Mouse (Mus musculus) embryonic facial prominence, embryonic 15.5 days (tissue): ENCODE results near the gene Exoc4. TPM values are rescaled to one million over a fixed set of nuclear protein-coding genes. Genes with fewer than 3 reads are reported as not detected.

Experiments used
- ATAC-seq: fragments of 200-750 bp; cut with Nextera tagmentation; 2 replicates; pipeline ENCODE4 v1.8.0; 2017; ENCODE audit warnings: low read depth, moderate TSS enrichment; ENCODE audit not compliant: insufficient number of reproducible peaks, low FRiP score, low TSS enrichment
- H3K27ac ChIP-seq: fragments of 300-500 bp; sonication (generic); replicated peaks from 2 replicates; pipeline ENCODE4 v1.5.1; 2015; ENCODE audit warnings: mild to moderate bottlenecking, inconsistent platforms
- H3K27me3 ChIP-seq: fragments of 300-500 bp; sonication (generic); 2 replicates; pipeline ENCODE4 v1.6.1; 2015; ENCODE audit warnings: inconsistent platforms
- H3K36me3 ChIP-seq: fragments of 300-500 bp; sonication (generic); 2 replicates; pipeline ENCODE4 v1.6.1; 2015; ENCODE audit warnings: mild to moderate bottlenecking, inconsistent platforms
- H3K4me1 ChIP-seq: fragments of 300-500 bp; sonication (generic); 2 replicates; pipeline ENCODE4 v1.6.1; 2015; ENCODE audit warnings: inconsistent platforms
- H3K4me2 ChIP-seq: fragments of 300-500 bp; sonication (generic); replicated peaks from 2 replicates; pipeline ENCODE4 v1.6.1; 2015; ENCODE audit warnings: mild to moderate bottlenecking, inconsistent platforms
- H3K4me3 ChIP-seq: fragments of 300-500 bp; sonication (generic); replicated peaks from 2 replicates; pipeline ENCODE4 v1.5.1; 2015; ENCODE audit warnings: mild to moderate bottlenecking, inconsistent platforms
- H3K9ac ChIP-seq: fragments of 300-500 bp; sonication (generic); 2 replicates; pipeline ENCODE4 v1.6.1; 2015; ENCODE audit warnings: inconsistent platforms
- H3K9me3 ChIP-seq: fragments of 300-500 bp; sonication (generic); replicated peaks from 2 replicates; pipeline ENCODE4 v1.6.1; 2016; ENCODE audit warnings: inconsistent platforms
- WGBS: fragments of 180-500 bp; shearing (Covaris S2); methylation state at CpG from one replicate; pipeline ENCODE4 v1.1.7; 2015; 5-methylcytosine and 5-hydroxymethylcytosine counted together
- polyA plus RNA-seq: library from polyadenylated mRNA; unstranded; fragments of >200 nt; fragmentation: Nextera tagmentation; extraction: Ambion mirVana; gene quantifications from 2 replicates; pipeline ENCODE4 v1.2.1, GENCODE M21; 2015

Exoc4 gene
- polyA plus RNA-seq, 1 experiment from 2014 or later: 36.7 TPM

- Histone ChIP-seq H3K27me3 (no peaks in the 10 kb centered on the region), H3K27ac (no peak overlapping the region), H3K4me3 (no peak overlapping the region), H3K9ac (no peak overlapping the region), H3K4me2 (no peak overlapping the region), H3K4me1 (no peaks in the 10 kb centered on the region), H3K9me3 (no peaks in the 10 kb centered on the region), H3K36me3 (no peaks in the 10 kb centered on the region)
- whole genome bisulfite sequencing: 79% methylated on average over 7 of the region's 7 CpGs
- ATAC-seq: no peak
Observed at GRCm38 (mm10) chr6:33955469-33955868, 706.6 kb downstream of the Exoc4 start.

GRCm38 (mm10) chr6:33958281-33958680 lies 709.4 kb downstream of the Exoc4 start:
- Histone ChIP-seq H3K36me3 (no peaks in the 10 kb centered on the region), H3K9ac (no peak overlapping the region), H3K27me3 (no peaks in the 10 kb centered on the region), H3K9me3 (no peaks in the 10 kb centered on the region), H3K4me3 (no peak overlapping the region), H3K27ac (no peak overlapping the region), H3K4me2 (no peak overlapping the region), H3K4me1 (no peaks in the 10 kb centered on the region)
- ATAC-seq: no peak
- 56% methylated on average over 3 of the region's 3 CpGs for WGBS

DNA sequence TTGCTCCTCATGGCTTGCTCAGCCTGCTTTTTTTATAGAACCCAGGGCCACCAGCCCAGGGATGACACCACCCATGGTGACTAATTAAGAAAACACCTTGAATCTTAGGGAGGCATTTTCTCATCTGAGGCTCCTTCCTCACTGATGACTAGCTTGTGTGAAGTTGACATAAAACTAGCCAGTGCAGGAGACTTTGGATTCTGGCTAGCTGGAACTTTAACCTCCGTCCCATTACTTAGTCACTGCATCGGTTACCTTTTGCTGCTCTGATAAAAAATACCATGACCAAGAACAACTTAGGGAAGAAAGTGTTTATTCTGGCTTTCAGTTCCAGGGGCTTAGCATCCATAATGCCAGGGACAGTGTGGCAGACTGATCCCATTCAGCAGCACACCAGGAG lies 711.9 kb downstream of the Exoc4 start:
- Histone ChIP-seq H3K36me3 (no peaks in the 10 kb centered on the region), H3K27ac (no peak overlapping the region), H3K9me3 (no peaks in the 10 kb centered on the region), H3K4me3 (no peak overlapping the region), H3K4me2 (no peak overlapping the region), H3K9ac (no peak overlapping the region), H3K27me3 (no peaks in the 10 kb centered on the region), H3K4me1 (no peaks in the 10 kb centered on the region)
- WGBS: 96% methylated on average over 2 of the region's 2 CpGs
- no peak for ATAC-seq

GRCm38 (mm10) chr6:33963092-33963491 lies 714.2 kb downstream of the Exoc4 start:
- no peak overlapping the region for H3K4me2 ChIP-seq
- no peak overlapping the region for H3K27ac ChIP-seq
- WGBS: 70% methylated on average over 2 of the region's 2 CpGs
- no peak for ATAC-seq
- H3K9me3 ChIP-seq: no peaks in the 10 kb centered on the region
- H3K36me3 ChIP-seq: no peaks in the 10 kb centered on the region
- H3K27me3 ChIP-seq: no peaks in the 10 kb centered on the region
- H3K4me3 ChIP-seq: no peak overlapping the region
- no peak overlapping the region for H3K9ac ChIP-seq
- H3K4me1 ChIP-seq: no peaks in the 10 kb centered on the region

DNA sequence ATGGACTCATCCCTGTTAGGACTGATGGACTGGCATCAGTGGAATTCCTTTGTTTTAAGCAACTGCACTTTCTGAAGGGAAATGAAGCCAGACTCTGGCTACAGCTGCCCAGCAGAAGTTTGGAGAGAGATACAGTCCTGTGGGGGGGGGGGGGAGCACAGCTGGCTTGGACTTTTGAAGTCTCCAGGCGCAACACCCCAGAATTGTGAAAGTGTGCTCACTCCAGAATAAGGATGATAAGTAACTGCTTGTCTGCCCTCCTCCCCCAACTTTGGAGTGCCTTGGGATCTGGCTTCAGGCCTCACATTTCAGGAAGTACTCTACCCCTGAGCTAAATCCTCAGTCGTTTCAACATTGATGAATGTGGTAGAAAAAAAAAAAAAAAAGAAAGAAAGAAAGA lies 716.7 kb downstream of the Exoc4 start:
- Histone ChIP-seq H3K27me3 (no peaks in the 10 kb centered on the region), H3K4me1 (no peaks in the 10 kb centered on the region), H3K36me3 (no peaks in the 10 kb centered on the region), H3K9me3 (no peaks in the 10 kb centered on the region), H3K4me3 (no peak overlapping the region), H3K4me2 (no peak overlapping the region), H3K9ac (no peak overlapping the region), H3K27ac (no peak overlapping the region)
- WGBS: 28% methylated on average over 2 of the region's 2 CpGs
- no peak for ATAC-seq

DNA sequence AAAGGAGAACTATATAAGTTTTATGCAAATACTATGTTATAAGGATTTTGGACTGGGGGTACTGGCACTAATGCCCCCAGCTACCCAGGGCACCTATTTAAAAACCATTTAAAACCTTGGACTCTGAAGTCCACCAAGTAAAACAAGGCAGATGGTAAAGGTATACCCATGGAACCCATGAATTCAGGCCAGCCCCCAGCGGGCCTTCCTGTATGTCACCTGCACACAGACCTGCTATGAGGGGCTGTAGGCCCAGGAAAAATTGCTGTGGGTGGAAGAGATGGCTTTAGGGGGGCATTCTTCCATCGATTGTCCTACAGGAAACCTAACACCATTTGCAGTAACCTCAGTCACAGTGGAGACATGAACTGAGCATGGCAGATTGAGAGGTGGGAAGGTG lies 719.9 kb downstream of the Exoc4 start:
- 67% methylated on average over 2 of the region's 2 CpGs for WGBS

GRCm38 (mm10) chr6:33972801-33973200 lies 723.9 kb downstream of the Exoc4 start:
- whole genome bisulfite sequencing: 81% methylated on average over 5 of the region's 5 CpGs
- H3K36me3 ChIP-seq: no peaks in the 10 kb centered on the region
- H3K27me3 ChIP-seq: no peaks in the 10 kb centered on the region
- H3K27ac ChIP-seq: no peak overlapping the region
- no peak overlapping the region for H3K4me3 ChIP-seq
- H3K4me2 ChIP-seq: no peak overlapping the region
- H3K9me3 ChIP-seq: no peaks in the 10 kb centered on the region
- no peak overlapping the region for H3K9ac ChIP-seq
- peaks cover 14% of the 10 kb centered on the region; the same call in 1 of the 2 replicates for H3K4me1 ChIP-seq
- no peak for ATAC-seq

More for the DNA sequence above, 719.9 kb downstream of the Exoc4 start:
- Histone ChIP-seq H3K4me1 (no peaks in the 10 kb centered on the region), H3K4me3 (no peak overlapping the region), H3K27ac (no peak overlapping the region), H3K9me3 (no peaks in the 10 kb centered on the region), H3K4me2 (no peak overlapping the region), H3K9ac (no peak overlapping the region), H3K36me3 (no peaks in the 10 kb centered on the region), H3K27me3 (no peaks in the 10 kb centered on the region)
- no peak for ATAC-seq

DNA sequence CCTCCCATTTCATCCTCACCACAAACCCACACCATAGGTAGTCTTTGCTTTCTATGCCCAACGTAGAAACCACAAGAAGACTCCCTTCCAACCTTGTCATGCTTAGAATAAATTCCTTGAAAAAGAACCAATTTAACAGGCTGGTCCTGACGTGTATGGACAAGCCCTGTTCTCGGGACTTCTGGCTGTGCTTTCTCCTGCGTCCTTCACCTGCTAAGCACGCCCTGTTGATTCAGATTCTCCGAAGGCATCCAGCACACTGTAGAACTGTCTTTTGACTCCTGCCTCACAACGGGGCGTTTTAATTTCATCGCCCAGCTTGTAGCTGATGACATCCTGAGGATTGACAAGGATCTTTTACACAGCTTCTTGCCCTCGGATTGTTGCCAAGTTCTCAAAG lies 727.7 kb downstream of the Exoc4 start:
- 62% methylated on average over 10 of the region's 10 CpGs for WGBS
- ATAC-seq: no peak

GRCm38 (mm10) chr6:33977448-33977847 lies 728.6 kb downstream of the Exoc4 start:
- Histone ChIP-seq H3K9me3 (no peaks in the 10 kb centered on the region), H3K27ac (no peak overlapping the region; the same call in 1 of the 2 replicates), H3K4me2 (no peak overlapping the region), H3K9ac (no peak overlapping the region), H3K4me3 (no peak overlapping the region), H3K27me3 (no peaks in the 10 kb centered on the region), H3K4me1 (peaks cover 28% of the 10 kb centered on the region; the same call in 1 of the 2 replicates), H3K36me3 (no peaks in the 10 kb centered on the region)
- WGBS: 39% methylated on average over 4 of the region's 4 CpGs
- no peak for ATAC-seq

More for the DNA sequence above, 727.7 kb downstream of the Exoc4 start:
- Histone ChIP-seq H3K4me2 (no peak overlapping the region), H3K4me1 (peaks cover 28% of the 10 kb centered on the region; the same call in 1 of the 2 replicates), H3K36me3 (no peaks in the 10 kb centered on the region), H3K27me3 (no peaks in the 10 kb centered on the region), H3K9me3 (no peaks in the 10 kb centered on the region), H3K9ac (no peak overlapping the region), H3K27ac (no peak overlapping the region), H3K4me3 (no peak overlapping the region)

DNA sequence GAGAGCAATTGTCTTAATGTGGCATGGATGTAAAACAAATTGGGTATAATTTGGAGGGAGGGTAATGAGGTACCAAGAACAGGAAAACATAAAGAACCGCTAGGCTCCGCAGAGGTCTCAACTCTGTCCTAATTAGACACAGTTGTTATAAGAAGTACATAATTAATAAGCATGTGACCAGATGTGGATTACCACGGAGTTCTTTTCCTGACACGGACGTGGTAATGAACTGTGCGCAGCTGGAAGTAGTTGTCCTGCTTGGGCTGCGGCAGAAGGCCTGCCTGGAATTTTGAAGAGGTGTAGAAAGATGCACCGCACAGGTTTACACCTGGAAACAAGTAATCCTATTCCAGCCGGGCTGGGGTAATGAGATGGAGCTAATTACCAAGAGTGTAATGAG lies 729.0 kb downstream of the Exoc4 start:
- Histone ChIP-seq H3K36me3 (no peaks in the 10 kb centered on the region), H3K4me1 (peaks cover 28% of the 10 kb centered on the region; the same call in 1 of the 2 replicates), H3K4me2 (no peak overlapping the region), H3K4me3 (no peak overlapping the region), H3K9me3 (no peaks in the 10 kb centered on the region), H3K27ac (no peak overlapping the region), H3K9ac (no peak overlapping the region), H3K27me3 (no peaks in the 10 kb centered on the region)
- WGBS: 31% methylated on average over 9 of the region's 9 CpGs
- ATAC-seq: no peak

DNA sequence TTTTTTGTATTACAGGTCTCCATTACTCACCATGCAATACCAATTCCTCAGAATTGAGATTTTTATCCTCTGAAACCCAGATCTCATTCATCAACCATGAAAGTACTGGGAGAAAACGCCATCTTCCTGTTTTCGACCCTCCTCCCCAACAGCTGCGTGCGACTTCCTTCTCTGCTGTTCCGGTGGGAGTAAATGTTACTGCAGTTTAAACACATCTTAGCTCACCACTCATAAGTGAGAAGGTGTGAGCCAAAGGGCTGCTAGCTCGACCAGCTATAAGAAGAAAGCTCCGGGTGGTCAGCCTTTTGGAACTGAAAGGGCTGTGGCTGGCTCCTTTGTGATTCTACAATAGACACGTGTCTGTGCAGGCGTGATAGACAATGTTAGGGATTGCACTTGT lies 733.8 kb downstream of the Exoc4 start:
- H3K27me3 ChIP-seq: no peaks in the 10 kb centered on the region
- no peak overlapping the region for H3K4me3 ChIP-seq
- 80% methylated on average over 9 of the region's 9 CpGs for WGBS
- no peaks in the 10 kb centered on the region for H3K36me3 ChIP-seq
- H3K27ac ChIP-seq: no peak overlapping the region
- H3K4me2 ChIP-seq: no peak overlapping the region
- H3K9me3 ChIP-seq: no peaks in the 10 kb centered on the region
- H3K9ac ChIP-seq: no peak overlapping the region
- H3K4me1 ChIP-seq: peaks cover 14% of the 10 kb centered on the region; the same call in 1 of the 2 replicates
- no peak for ATAC-seq

DNA sequence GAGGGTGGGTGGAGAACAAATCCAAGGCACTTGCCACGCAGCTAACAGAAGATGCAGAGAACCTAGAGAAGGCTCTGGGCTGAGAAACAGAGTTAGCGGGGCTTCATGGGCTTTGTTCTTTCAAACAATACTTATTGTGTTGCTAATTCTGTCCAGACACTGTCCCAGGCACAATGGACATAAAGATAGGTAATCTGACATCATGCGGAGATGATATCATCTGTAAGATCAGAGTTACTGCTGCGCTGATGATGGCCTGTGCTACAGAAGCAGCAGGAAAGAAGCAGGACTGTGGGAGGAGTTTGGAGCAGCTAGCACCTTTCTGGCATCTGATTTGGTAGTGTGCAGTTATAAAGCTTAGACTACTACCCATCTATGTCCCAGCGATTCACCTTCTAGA lies 738.2 kb downstream of the Exoc4 start:
- ATAC-seq: no peak
- H3K4me3 ChIP-seq: no peak overlapping the region
- H3K4me2 ChIP-seq: no peak overlapping the region
- H3K9me3 ChIP-seq: no peaks in the 10 kb centered on the region
- no peaks in the 10 kb centered on the region for H3K27me3 ChIP-seq
- H3K27ac ChIP-seq: no peak overlapping the region
- 75% methylated on average over 5 of the region's 5 CpGs for WGBS
- H3K36me3 ChIP-seq: no peaks in the 10 kb centered on the region
- H3K9ac ChIP-seq: no peak overlapping the region
- H3K4me1 ChIP-seq: no peaks in the 10 kb centered on the region
